Mouse (Mus musculus): ENCODE results near the gene Cplx3. TPM values are rescaled to one million over a fixed set of nuclear protein-coding genes. Genes with fewer than 3 reads are reported as not detected.

Cplx3 gene
- polyA plus RNA-seq, 1 experiment: not detected

DNA sequence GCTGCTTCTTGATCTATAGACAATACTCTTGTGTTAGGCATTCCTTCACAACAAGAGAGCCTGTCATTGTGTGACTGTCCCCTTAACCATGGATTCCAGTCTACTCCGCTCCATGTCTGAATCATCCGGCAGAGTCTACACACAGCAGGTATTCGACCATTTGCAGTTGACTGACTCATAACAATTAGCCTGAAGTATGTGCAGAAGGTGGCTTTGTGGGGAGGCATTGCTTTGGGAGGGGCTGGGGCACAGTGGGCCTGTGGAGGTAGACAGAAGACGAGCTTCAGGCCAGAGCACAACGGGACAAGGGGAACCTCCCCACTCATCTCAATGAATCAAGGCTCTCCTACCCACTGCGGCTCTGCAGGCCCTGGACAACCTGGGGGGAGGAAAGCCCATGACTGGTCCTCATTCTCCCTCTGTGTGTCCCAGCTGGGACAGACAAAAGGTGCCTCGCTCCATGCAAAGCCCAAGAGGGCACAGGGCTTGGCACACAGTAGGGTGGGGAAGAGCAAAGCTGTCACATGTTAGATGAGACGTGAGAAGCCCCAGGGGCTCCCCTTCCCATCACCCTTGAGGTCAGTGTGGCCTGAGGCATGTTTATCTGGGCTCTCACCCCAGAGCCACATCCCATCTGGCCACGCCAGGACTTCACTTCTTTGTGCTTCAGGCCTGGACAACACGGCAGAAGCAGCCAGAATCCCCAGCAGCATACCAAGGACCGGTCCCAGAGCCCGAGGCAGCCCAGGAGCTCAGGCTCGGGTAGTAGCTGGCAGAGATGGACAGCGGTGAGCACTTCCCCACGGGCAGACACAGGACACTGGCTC is 19.8 kb upstream of the Cplx3 start:
- H3K4me3 ChIP-seq (ENCODE audit: insufficient read depth, low read depth, low read length): no peak overlapping the region
- no peaks in the 10 kb centered on the region for H3K4me1 ChIP-seq (ENCODE audit: control insufficient read depth, insufficient read depth, insufficient read length, low read length)
- H3K27ac ChIP-seq (replicated peaks; ENCODE audit: low read depth, low read length): no peak overlapping the region

DNA sequence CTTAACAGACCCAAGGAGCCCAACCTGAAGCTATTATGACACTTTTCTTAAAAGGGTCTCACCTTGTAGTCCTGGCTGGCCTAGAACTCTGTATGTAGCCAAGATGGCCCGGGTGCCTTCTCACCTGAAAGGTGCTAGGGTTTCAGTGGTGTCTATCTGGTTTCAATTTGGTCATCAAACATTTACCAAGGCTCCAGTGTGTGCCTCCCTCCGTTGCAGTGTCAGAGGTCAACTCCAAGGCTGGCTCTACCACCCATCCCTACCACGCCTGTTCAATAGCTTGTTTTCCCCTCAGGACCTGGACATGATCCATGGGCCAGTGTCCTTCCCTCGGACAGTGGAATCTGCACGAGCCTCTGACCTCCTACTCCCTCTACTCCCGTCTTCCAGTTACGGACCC is 18.2 kb upstream of the Cplx3 start:
- Histone ChIP-seq H3K27ac (replicated peaks; ENCODE audit: low read depth, low read length) (no peak overlapping the region), H3K4me3 (ENCODE audit: insufficient read depth, low read depth, low read length) (no peak overlapping the region), H3K4me1 (ENCODE audit: control insufficient read depth, insufficient read depth, insufficient read length, low read length) (no peaks in the 10 kb centered on the region)

DNA sequence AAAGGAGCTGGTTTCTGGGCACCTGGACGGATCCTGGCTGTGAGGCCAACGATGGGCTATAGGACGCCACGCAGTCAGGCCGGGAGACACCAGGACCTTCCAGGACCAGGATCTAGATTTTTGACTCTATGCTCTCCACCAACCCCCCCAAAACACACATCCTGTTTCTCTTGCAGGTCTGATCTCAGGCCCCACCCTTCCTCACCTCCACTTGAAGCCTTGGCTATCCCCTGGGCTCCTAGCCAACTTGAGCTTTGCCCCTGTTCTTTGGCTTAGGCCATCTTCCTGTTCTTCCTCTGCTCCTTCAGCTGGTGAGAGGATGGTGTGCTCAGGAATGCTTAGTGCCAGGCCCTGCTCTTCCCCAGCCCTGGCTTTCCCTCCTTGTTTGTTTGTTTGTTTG is 14.6 kb upstream of the Cplx3 start, which contains the start of gene Lman1l:
TSS of gene Lman1l (minus strand) at position 101 of the 400 bp plus-strand sequence.
- H3K4me3 ChIP-seq (ENCODE audit: insufficient read depth, low read depth, low read length): no peak within 1 kb of the TSS

DNA sequence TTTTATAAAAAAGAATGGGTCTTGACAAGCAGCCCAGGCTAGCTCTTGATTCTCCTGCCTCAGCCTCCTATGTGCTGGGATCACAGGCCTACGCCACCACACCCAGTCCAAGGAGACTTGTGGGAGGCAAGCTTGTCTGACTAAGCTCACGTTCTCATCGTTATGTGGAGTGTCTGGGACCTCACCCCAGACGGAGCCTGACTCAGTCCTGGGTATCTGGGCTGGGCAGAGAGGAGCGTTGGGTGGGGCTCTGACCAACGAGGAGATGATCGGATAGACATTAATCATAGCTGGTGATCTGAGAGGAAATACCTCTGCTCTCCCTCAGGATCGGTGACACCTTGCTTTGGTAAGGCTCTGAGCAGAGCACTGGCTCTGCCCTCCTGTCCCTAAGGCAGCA is 12.8 kb upstream of the Cplx3 start:
- Histone ChIP-seq H3K27ac (replicated peaks; ENCODE audit: low read depth, low read length) (no peak overlapping the region), H3K4me3 (ENCODE audit: insufficient read depth, low read depth, low read length) (no peak overlapping the region), H3K4me1 (ENCODE audit: control insufficient read depth, insufficient read depth, insufficient read length, low read length) (no peaks in the 10 kb centered on the region)

More for the DNA sequence above, 14.6 kb upstream of the Cplx3 start, which contains the start of gene Lman1l:
- no peaks in the 10 kb centered on the region for H3K4me1 ChIP-seq (ENCODE audit: control insufficient read depth, insufficient read depth, insufficient read length, low read length)
- no peak within 1 kb of the TSS for H3K27ac ChIP-seq (replicated peaks; ENCODE audit: low read depth, low read length)

DNA sequence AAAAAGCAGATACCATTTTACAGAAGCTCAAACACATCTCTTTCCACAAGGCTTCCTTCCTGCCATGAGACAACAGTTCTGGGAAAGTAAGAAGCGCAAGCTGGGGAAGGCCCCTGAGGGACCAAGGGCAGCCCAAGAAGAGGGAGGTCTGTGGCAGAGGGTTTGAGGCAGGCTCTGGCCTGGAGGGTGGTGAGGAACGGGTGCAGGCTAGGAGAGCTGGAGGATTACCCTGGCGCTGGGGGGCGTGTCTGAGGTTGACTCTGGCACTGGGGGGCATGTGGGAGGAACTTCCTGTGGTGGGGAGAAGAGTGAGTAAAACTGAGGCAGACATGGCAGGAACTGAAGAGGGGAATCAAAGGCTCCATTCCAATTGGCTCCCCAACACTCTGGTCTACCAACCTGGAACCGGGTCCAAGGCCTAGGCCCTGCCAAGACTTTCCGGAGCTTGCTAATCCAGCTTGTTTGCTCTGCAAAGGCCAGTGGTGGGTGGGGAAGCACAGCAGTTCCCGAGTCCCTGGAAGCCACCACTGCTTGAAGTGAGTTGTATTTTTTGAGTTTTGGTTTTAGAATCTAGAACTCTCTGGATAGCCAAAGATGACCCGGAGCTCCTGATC is 11.6 kb upstream of the Cplx3 start:
- H3K27ac ChIP-seq (replicated peaks; ENCODE audit: low read depth, low read length): no peak overlapping the region
- H3K4me3 ChIP-seq (ENCODE audit: insufficient read depth, low read depth, low read length): no peak overlapping the region
- H3K4me1 ChIP-seq (ENCODE audit: control insufficient read depth, insufficient read depth, insufficient read length, low read length): no peaks in the 10 kb centered on the region

DNA sequence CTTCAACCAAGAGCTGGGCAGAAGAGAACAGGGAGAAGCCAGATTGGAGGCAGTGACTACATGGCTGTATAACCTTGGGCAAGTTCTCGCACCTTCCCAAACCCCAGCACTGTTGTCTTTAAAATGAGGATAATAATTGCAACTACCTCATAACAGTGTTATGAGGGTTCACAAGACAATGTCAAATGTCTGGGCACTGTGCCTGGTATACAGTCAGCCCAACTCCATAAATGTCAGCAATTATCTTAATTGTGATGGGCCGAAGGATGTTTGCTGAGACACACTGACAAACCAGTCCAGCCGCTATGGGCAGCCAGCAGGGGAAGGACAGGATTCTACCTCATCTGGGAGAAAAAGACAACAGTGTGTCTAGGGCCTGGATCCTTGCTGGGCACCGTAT is 8.7 kb upstream of the Cplx3 start:
- Histone ChIP-seq H3K4me3 (ENCODE audit: insufficient read depth, low read depth, low read length) (no peak overlapping the region), H3K4me1 (ENCODE audit: control insufficient read depth, insufficient read depth, insufficient read length, low read length) (no peaks in the 10 kb centered on the region), H3K27ac (replicated peaks; ENCODE audit: low read depth, low read length) (no peak overlapping the region)

DNA sequence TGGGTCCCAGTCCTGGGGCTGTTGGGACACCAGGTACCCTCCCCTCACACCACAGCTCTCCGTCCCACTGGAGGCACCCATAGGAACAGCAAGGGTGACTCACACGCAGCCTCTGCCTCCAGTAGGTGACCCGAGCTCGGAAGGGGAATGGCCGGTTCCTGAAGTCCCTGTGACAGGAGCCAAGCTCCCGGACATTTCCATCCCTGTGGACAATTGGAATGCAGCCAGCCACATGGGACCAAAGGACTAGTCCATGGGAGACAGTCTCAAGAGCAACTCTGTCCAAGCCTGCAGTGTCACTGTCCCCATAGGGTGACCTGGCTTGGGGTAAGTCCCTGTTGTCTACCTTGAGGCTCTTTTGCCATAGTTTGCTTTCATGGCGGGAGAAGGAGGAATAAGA is 7.9 kb upstream of the Cplx3 start:
- no peaks in the 10 kb centered on the region for H3K4me1 ChIP-seq (ENCODE audit: control insufficient read depth, insufficient read depth, insufficient read length, low read length)
- no peak overlapping the region for H3K27ac ChIP-seq (replicated peaks; ENCODE audit: low read depth, low read length)
- H3K4me3 ChIP-seq (ENCODE audit: insufficient read depth, low read depth, low read length): no peak overlapping the region

DNA sequence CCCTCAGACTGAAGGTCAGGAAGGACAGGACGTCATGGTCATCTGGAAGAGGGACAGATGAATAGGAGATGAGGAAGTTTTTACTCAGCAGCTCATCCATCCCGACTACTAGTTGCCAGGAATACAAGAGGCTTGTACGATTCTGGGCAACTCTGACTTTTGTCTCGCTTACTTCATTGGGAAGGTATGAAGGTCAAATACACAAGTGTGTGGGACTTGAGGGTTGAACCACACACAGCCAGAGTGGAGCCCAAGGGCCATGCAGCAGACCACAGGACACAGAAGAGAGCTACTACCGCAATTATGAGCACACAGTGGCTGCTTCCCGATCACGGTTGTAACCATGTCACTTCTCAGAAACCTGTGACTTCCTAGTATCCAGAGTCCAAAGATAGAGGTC is 6.5 kb upstream of the Cplx3 start:
- Histone ChIP-seq H3K4me3 (ENCODE audit: insufficient read depth, low read depth, low read length) (no peak overlapping the region), H3K4me1 (ENCODE audit: control insufficient read depth, insufficient read depth, insufficient read length, low read length) (no peaks in the 10 kb centered on the region), H3K27ac (replicated peaks; ENCODE audit: low read depth, low read length) (no peak overlapping the region)

DNA sequence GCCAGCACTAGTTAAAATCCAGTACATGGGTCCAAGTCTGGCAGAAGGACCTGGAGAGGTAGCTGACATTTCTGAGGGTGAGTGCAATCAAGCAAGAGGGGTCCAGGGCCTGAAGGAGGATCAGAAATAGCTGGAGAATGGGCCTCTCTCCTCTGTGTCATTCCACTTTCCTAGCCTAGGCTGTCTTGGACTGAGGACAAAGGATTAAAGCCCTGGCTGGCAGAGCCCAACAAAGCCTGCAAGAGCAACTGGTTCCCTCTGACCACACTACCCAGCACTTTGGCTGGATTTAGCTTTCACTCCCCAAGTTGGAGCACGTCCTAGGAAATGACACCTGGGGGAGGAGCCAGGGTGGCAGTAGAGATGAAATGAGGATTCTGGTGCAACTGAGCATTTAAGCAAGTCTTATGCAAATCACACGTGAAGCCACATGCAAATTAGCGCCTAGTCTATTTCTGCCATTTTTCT is 4.3 kb upstream of the Cplx3 start:
- H3K4me1 ChIP-seq (ENCODE audit: control insufficient read depth, insufficient read depth, insufficient read length, low read length): no peaks in the 10 kb centered on the region
- no peak overlapping the region for H3K4me3 ChIP-seq (ENCODE audit: insufficient read depth, low read depth, low read length)
- no peak overlapping the region for H3K27ac ChIP-seq (replicated peaks; ENCODE audit: low read depth, low read length)

DNA sequence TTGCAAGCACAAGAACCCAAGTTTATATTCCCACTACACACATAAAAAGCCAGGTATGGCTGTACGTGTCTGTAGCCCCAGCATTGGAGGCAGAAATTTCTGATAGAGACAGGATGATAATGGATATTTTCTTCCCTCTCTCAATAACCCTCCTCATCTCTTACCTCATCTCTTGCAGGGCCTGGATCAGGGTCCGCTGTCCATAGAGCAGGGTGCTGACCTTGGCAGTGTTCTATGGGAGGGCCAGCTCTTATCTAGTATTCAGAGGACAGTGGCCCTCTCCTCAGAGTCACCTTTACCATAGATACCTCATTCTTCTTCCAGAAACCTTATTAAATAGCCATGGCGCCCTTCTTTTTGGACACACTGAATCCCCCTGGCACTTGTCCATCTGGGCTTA is 3.7 kb upstream of the Cplx3 start:
- no peak overlapping the region for H3K27ac ChIP-seq (replicated peaks; ENCODE audit: low read depth, low read length)
- no peaks in the 10 kb centered on the region for H3K4me1 ChIP-seq (ENCODE audit: control insufficient read depth, insufficient read depth, insufficient read length, low read length)
- H3K4me3 ChIP-seq (ENCODE audit: insufficient read depth, low read depth, low read length): no peak overlapping the region

DNA sequence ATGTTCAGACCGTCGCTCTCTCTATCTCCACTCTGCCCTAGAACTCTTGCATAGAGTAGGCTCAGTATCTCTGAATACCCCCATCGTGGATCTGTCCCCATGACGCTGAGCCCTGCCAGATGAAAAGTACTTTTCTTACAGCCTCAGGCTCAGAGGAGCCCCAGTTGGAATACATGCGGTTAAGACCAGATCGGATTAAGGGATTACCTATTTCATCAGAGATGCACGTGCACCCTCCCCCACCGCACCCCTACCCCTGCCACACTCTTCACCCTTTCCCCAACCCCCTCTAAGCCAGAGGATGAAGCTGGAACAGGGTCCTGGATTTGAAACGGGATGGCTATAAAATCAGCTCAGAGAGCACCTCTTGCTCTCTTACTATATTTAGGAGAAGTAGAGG is 578 bp downstream of the Cplx3 start:
- Histone ChIP-seq H3K4me3 (ENCODE audit: insufficient read depth, low read depth, low read length) (no peak overlapping the region), H3K4me1 (ENCODE audit: control insufficient read depth, insufficient read depth, insufficient read length, low read length) (no peaks in the 10 kb centered on the region)

DNA sequence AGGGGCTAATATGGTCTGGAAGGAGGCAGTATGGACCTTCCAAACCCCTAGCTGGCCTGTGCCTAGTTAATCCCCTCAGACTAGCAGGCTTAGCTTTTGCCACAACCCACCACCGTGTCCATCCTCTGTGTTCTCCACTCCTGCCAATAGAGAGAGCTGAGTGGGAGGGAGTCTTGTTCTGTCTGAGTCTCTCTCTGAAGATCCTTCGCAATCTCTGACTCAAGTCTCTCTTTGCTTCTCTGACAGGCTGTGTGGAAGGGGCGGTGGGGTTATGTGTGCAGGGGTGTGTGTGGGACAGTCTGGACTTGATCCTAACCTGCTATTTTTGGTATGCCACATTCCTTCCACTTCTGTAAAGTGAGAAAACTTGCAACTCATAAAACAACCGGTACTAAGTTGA is 1.2 kb downstream of the Cplx3 start:
- Histone ChIP-seq H3K27ac (replicated peaks; ENCODE audit: low read depth, low read length) (no peak overlapping the region), H3K4me1 (ENCODE audit: control insufficient read depth, insufficient read depth, insufficient read length, low read length) (no peaks in the 10 kb centered on the region), H3K4me3 (ENCODE audit: insufficient read depth, low read depth, low read length) (no peak overlapping the region)

More for the DNA sequence above, 578 bp downstream of the Cplx3 start:
- no peak overlapping the region for H3K27ac ChIP-seq (replicated peaks; ENCODE audit: low read depth, low read length)

DNA sequence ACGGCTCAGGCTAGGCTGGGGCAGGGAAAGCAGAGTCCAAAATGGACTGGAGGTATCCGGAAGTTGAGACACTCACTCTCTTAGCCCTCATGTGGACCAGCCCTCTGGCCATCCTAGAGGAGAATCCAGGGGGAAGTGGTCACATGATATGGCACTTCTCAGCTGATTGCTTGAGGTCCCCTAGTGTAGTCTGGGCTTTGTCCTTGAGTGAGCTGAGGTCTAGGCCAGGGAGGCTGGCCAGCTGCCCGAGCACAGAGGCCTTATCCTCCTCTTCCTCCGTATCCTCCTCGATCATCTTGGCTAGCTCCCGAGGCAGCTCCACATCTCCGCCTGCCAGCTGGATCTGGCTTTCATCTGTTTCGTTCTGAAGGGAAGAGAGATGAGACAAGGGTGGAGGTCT is 4.0 kb downstream of the Cplx3 start:
- Histone ChIP-seq H3K4me1 (ENCODE audit: control insufficient read depth, insufficient read depth, insufficient read length, low read length) (no peaks in the 10 kb centered on the region), H3K4me3 (ENCODE audit: insufficient read depth, low read depth, low read length) (no peak overlapping the region), H3K27ac (replicated peaks; ENCODE audit: low read depth, low read length) (no peak overlapping the region)

DNA sequence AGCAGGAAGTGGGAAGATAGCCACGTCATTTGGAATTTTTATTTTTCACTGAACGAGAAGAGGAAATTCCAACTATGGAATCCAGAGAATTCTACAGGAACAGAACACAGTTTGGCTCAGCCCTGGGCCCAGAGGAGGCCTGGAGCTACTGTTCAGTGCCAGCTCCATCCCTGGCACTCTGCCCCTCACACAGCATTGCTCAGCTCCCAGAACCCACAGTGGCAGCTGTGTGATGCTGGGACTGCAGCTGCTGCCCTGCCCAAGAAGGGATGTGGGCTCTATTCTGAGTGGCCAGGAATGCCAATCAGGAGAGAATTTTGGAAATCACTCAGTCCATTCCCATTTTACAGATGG is 4.8 kb downstream of the Cplx3 start:
- H3K27ac ChIP-seq (replicated peaks; ENCODE audit: low read depth, low read length): no peak overlapping the region

DNA sequence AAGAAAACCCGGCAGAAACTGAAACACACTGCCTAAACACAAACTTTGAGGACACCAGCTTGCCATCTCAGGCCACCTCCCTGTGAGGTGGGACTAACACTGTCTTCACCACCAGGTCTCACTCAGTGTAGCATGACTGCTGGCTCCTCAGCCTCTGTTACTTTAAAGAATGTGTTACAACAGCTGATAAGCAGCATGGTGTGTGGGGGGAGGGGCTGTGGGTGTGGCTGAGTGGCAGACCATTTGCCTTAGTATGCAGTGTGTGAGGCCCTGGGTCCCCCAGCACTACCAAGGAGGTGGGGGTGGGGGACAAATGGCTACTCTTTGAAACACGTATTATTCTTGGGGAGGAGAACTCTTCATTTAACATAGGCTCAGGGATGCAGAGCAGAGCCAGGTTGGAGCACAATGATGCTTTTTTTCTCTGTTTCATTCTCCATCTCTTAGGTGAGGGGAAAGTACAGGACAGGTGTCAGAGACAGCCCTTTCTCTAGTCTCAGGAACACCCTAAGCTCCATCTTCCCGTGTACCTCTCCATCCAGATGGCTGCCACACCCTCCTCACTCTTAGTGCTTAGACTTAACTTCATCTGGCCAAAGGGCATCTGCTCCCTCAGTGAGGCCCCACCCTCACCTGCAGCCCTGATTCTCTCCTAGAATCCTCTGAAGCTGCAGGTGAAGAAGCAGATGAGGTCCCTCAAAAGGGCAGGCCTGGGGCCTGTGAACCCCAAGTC is 5.3 kb downstream of the Cplx3 start:
- Histone ChIP-seq H3K4me3 (ENCODE audit: insufficient read depth, low read depth, low read length) (no peak overlapping the region), H3K4me1 (ENCODE audit: control insufficient read depth, insufficient read depth, insufficient read length, low read length) (no peaks in the 10 kb centered on the region), H3K27ac (replicated peaks; ENCODE audit: low read depth, low read length) (no peak overlapping the region)

More for the DNA sequence above, 4.8 kb downstream of the Cplx3 start:
- H3K4me1 ChIP-seq (ENCODE audit: control insufficient read depth, insufficient read depth, insufficient read length, low read length): no peaks in the 10 kb centered on the region
- no peak overlapping the region for H3K4me3 ChIP-seq (ENCODE audit: insufficient read depth, low read depth, low read length)

All from brown adipose tissue, adult 24 weeks (tissue).